Mouse (Mus musculus) frontal cortex, adult (tissue): ENCODE results near the gene Phf13.
"Not testable (repeated sequence)": the region's sequence is repeated elsewhere in the genome, so short reads cannot be mapped to it uniquely, and the experiment has no call there.

Experiments
- ATAC-seq: cut with Nextera tagmentation; 2 replicates; pipeline ENCODE4 v1.9.2; 2017; ENCODE audit warnings: mild to moderate bottlenecking, moderate library complexity, mixed read lengths; ENCODE audit not compliant: low TSS enrichment

Phf13 gene

DNA sequence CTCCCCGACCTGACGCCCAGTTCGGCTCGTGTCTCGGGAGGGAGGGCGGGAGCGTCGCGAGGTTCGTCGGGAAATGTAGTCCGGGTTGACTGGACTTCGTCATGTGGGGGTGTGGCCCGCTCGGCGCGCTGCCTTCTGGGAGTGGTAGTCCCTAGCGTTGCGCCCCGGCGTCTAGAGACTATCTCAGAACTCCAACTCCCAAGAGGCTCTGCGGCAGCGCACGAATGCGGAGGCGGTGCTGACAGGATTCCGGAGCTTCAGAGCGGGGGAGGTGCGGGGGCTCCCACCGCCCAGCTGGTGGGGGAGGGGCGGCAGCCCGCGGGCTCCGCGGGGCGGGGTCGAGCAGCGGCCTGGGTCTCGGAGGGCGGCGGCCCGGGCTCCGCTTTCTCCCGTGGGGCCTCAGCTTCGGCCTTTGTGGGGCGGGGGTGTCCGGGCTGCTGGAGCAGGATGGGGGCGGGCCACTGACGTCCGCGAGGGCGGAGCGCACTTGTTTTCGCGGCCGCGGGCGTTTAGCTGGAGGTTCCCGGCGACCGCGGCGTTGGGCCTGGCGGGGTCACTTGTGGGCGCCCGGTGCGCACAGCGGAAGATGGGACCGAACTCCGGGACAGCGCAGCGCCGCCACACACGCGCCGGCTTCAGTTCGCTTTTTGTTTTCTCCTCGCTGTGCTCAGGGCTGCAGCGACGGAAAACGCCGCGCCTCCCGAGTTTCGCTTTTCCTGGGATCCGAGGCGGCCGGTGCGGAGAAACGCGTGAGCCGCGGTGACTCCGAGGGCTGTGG is at the start of gene Phf13:
Gene Phf13, minus strand, starts transcription at position 86 of the 778 bp plus-strand sequence.
- peak; percentile 92 for ATAC-seq

DNA sequence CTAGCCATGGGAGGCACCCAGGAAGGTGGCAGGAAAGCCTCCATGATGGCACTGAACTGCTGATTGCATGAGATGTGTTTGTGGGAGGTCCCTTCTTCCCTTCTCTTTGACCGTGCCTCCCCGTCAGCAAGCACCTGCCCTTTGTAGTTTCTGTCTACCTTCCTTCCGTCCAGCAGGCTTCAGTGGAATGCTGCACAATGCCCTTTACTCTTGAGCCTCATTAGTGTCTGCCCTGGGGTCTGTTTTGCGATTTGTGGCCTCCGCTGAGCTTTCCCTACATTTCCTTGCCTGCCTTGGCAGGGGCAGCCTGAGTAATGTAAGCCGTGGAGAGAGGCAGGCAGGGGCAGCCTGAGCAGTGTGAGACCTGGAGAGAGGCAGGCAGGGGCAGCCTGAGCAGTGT is 48.6 kb upstream of the Phf13 start:
- ATAC-seq, result no peak

DNA sequence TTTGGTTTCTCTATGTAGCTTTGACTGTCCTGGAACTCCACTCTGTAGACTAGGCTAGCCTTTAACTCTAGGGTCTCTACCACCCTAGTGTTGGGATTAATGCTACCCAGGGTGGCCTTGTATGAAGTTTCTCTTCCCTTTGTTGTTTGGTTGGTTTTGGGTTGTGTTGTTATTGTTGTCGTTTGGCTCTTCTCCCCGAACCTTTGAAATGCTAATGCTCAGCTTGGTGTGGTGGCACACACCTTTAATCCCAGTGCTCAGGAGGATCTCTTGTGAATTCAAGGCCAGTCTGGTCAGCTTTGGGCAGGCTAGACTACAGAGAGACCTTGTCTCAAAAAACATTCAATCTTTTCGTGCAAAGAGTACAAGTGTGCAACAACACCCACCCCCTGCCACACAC is 47.1 kb upstream of the Phf13 start:
- no peak for ATAC-seq

DNA sequence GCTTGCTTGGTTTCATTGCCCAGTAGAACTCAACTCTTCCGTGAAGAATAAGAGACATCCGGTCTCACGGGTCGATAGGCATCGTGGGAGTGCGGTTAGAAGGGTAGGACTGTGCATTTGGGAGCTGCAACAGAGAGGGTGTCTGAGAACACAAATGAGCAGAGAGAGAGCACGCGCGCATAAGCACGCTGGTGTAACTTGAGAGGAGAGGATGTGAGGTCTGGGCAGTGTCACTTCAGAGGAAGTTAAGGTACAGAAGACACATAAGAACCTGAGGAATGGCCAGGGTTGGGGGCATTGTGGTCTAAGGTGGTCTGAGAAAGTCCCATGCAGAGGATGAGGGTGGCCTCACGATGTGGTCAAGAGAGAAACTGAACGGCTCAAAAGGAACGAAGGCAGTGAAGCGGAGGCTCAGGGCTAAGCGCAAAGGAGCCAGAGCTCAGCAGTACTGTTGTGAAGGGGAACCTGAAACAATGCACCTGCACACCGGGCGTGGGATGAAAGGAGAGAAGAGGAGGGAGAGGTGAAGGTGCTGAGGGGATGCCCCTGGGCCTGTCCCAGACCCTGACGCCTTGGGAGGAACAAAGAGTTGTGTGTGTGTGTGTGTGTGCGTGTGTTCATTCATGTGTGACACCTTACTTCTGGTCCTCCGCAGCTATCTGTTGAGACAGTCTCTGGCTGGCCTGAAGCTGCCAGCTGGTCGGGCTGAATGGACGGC is 46.0 kb upstream of the Phf13 start:
- ATAC-seq, result no peak

DNA sequence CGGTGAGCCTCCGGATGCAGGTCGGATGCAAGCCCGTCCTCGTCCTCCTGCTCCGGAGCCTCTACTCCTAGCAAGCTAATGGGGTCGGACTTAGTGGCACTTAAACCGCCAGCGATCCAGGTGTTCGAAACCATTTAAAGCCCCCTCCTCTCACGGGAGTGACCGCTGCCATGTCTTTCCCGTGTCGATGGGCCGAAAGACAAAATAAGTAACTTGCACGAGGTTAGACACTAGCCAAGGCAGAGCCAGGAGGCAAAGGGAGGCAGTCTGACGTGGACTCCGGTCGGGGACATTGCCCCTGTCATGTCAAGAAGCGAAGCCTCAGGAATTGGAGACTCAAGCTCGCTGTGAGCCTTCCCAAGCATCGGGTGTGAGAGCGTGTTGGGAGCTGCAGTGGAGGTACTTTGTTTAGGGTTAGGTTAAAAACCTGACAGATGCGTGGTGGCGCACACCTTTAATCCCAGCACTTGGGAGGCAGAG is 43.8 kb upstream of the Phf13 start:
- no peak for ATAC-seq

DNA sequence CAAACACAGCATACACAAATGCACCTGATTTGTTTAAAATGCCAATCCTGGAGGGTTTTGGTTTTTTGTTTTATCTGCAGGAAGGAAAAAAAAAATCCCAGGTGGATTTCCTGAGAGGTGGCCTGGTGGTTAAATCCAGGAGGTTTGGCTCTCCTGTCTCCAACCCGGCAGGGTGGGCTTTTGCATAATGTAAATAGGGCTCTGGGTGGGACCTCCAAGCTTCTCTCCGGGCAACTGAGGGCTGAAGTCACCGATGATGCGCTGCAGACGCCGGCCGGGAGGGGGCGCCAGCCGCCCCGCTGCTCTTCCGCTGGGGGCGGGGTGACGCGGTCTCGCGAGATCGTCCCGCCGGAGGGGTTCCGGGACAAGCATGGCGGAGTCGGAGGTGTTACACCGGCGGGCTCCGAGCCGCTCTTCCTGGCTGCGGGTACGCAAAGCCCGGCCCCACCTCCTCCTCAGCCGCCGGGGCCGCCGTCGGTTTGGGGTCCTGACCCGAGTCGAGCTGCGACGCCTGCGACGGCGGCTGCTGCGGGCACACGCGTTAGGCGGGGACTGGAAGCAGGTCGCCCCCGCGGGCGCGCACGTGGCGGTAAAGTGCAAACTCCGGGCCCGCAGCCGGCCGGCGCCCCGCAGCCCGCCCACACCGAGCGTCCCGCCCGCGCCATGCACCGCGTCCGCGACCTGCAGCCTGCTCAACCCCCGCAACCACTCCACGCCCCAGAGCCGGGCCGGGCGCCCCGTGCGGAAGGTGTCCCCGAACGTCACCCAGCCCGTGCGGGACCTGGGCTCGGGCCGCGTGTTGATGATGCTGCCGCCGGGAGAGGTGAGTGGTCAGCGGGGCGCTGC is 43.1 kb upstream of the Phf13 start, which contains the start of gene Nol9:
Gene Nol9, plus strand, starts transcription at position 337 of the 846 bp plus-strand sequence.
- ATAC-seq, result peak; percentile 93

DNA sequence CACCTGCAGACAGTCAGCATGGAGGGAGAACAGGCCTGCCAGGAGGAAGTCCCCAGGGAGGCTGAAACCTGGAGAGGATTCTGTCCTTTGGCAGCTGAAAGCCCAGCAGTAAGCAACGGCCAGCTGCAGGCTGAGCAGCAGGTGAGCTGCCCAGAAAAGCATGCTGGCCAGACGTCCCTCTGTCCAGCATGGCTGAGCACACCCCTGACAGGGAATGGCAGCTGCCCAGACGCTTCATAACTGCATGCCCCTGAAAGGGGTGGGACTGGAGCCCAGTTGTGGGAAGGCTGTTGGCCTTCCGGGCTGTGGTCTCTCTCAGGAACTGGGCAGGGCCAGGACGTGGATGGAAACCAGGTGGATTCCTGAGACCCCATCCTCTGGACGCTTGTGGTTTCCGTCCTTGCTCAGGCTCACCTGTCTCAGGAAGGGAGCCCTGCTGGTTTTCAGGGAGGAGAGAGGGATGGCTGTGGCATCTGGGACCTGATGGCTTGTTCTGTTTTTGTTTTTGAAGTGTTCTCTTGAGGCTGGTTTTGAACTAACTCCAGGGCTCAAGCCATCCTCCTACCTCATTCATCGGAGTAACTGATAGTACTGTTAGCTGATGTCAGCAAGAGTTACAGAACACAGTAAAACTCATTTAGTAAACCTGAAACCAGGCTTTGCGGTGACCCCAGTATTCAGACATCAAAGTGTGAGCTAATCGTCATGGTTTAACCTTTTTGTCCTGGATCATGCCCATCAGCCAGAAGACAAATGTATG is 42.3 kb upstream of the Phf13 start, which contains the start of gene Tas1r1:
Gene Tas1r1, minus strand, starts transcription at position 344 of the 760 bp plus-strand sequence.
- no peak for ATAC-seq

DNA sequence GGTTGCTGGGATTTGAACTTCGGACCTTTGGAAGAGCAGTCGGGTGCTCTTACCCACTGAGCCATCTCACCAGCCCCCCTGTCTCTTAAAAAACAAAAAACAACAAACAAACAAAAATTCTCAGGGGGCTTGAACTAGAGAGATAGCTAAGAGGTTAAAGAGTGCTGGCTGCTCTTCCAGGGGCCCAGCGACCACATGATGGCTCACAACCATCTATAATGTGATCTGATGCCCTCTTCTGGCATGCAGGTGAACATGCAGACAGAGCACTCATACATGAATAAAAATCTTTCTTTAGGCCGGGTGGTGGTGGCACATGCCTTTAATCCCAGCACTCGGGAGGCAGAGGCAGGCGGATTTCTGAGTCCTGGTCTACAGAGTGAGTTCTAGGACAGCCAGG is 40.4 kb upstream of the Phf13 start:
- not testable (repeated sequence) for ATAC-seq

DNA sequence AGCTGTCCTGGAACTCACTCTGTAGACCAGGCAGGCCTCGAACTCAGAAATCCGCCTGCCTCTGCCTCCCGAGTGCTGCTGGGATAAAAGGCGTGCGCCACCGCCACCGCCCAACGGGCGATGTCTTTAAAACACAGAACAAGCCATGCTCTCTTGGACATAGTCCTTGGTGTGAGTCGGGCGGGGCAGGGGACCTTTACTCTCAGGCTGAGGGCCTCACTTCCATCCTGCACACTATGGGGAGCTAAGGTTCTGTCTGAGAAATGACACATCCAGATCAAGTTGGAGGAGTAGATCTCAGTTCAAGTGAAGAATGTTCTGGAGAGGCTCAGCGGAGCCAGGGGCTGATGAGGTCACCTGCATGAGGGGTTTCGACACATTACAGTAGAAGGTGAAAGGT is 36.9 kb upstream of the Phf13 start:
- ATAC-seq, result no peak

DNA sequence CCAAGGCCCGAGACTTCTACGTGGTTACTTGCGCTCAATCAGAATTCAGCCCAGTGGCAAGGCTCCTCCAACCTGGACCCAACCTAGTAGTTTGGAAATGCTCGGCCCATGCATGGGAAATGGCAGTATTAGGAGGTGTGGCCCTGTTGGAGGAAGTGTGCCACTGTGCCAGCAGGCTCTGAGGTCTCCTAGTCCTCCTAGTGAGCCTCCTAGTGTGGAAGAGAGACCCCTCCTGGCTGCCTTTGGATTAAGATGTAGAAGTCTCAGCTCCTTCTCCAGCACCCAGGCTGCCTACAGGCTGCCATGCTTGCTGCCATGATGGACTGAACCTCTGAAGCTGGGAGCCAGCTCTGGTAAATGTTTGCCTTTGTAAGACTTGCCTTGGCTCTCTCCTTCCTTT is 33.9 kb upstream of the Phf13 start:
- no peak for ATAC-seq

DNA sequence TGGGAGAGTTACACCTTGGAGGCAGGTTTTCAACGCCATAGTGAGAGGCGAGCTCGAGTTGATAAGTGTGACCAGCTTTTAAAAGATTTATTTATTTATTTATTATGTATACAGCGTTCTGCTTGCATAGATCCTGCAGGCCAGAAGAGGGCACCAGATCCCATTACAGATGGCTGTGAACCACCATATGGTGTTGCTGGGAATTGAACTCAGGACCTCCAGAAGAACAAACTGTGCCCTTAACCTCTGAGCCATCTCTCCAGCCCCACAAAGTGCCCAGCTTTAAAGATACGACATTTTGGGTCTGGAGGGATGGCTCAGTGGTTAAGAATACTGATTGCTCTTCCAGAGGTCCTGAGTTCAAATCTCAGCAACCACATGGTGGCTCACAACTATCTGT is 33.0 kb upstream of the Phf13 start:
- ATAC-seq, result no peak

DNA sequence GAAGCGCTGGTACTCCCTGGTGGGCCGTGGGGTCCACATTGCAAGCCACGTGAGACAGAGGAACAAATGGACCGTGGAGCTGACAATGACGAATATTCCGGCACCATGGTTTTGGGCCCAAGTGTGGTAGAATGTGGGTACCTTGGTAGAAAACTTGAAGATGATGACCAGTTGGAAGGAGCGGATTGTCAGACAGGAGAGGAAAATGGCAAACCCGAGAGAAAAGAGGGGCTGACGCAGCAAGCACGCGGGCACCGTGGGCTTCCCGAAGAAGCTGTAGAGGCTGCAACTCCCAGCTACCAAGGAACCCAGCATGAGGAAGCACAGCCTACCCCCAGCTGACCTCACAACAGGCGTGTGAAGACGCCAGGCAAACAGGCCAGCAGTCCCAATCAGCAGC is 32.4 kb upstream of the Phf13 start:
- ATAC-seq, result no peak

DNA sequence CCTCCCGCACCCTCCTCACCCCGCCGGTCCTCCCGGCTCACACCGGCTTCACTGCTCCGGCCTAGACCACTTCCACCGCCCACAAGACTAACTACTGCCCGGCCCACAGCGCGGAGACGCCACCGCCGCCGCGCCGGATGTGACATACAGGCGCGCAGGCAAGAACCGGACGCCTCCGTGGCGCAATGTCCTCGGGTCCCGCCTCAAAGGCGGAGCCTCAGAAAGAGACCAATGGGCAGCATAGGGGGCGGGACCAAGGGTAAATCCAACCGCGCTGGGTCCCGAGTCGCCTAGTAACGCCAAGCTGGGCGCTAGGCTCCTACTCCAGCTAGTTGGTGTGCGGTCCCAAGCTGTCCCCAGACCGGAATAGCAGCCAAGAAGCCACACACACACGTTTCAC is 31.5 kb upstream of the Phf13 start, which contains the start of gene Zbtb48:
Gene Zbtb48, minus strand, starts transcription at position 148 of the 400 bp plus-strand sequence.
- peak; percentile 95 for ATAC-seq

DNA sequence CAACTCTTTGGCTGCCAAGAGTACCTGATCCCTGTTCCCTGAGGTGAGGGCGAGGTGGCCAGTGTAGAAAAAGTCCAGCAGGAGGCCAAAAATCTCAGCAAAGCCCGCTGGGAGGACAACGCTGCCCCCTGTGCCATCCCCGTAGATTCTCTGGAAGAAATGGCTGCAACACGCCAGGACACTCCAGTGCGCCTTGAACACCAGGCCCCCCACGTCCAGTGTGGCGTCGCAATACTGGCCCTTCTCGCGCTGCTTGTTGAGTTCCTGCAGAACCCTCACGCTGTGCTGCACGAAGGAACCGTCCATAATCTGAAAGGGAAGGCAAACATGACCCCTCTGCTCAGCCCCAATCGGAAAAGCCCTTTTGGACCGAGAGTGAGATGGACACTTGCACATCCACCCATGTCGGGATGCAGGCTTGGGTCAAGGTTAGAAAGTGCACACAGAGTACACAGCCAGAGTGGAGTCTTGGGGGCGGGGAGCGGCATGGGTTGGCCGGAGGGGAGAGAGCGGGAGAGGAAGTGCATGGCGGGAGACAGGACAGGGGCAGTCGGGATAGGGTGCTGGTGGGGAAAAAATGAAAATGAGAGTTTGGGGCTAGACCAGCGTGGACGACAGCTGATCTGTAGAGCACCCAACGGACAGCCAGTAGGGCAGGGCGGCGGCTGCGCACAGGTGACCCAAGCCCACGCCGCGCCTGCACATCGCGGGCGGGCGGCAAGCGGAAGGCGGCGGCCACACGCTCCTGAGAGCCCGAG is 30.9 kb upstream of the Phf13 start:
- ATAC-seq, result peak; percentile 36

DNA sequence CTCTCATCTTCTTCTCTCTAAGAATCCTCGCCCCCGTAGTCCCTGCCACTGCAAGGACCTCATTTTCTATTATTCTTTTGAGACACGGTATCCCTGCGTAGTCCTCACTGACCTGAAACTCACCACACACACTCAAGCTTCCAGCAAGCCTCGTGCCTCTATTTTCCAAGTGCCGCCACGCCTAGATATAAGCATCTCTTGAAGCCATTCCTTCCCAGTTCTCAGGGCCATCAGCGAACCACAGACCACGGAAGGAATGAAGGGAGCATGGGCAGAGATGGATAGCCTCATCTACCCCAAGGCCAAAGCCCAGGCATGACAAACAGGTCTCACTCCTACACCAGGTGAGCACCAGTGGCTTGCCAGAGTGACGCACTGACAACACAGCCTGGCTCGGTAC is 28.5 kb upstream of the Phf13 start:
- ATAC-seq, result no peak

DNA sequence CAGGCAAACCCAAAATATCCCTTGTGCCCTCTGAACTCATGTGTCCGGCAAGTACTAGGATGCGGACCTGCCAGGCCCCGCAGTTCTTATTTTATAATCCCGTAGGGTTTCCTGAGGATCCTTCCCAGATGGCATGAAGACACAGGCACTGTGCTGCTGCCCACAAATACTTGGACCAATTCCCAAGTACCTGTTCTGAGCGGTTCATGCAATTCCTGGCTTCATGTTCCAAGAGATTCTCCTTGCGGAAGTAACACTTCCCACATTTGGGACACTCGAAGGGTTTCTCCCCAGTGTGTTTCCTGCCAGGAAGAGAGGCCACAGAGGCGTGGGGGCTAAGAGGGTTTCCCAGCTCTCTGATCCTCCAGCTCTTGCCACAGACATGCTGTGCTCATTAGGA is 26.4 kb upstream of the Phf13 start:
- no peak for ATAC-seq

DNA sequence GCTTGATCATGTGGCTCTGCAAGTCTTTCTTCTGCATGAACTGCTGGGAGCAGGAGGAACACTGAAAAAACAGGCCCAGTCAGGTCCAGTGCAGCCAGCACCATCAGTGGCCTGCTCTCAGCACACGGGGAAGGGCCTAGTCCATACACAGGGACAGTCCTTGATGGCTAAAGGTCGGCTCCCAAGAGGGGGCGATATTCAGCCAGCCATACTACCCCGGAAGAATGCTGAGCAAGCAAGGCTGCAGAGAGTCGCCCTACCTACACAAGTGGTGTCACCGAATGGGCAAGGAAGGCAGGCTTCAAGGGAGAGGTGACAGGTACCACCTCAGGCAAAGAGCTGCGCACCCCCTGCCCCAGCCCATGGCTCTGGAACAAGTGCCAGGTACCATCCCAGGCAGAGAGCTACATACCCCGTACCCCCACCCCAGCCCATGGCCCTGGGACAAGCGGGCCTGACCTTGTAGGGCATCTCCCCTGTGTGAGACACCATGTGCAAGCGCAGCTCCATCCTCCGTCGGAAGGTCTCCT is 25.6 kb upstream of the Phf13 start:
- no peak for ATAC-seq

DNA sequence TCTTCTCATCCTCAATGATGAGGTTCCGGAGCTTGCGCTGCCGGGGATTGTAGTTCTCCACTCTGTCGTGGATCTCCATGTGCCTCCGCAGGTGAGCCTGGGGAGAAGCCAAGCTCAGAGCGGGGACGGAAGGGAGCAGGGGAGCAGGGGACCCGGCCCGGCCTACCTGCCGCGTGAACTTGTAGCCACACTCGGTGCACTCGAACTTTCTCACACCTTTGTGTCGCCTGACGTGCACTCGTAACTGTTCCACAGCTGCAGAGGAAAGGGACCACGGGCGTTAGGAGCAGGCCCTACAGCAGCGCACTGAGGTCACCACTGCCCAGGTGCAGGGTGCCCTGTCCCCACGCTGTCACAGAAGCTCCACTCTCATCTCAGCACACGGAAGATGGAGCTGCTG is 24.0 kb upstream of the Phf13 start:
- no peak for ATAC-seq

DNA sequence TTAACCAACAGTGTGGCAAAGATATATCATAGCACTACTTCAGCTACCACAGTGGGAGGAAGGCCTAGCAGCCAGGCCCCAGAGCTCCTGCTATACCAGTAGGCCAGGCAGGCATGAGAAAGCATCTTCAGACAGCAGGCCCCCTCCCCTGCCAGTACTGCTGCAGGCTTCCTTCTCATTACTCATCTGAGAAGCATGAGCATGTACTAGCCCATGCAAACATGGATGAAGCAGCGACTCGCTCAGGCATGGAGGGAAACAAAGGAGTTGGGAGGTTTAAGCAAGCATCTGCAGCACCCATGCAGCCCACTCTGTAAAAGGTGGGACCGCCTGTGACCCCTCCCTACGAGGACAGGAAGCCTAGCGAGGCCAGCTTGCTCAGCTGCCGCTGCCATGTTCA is 23.0 kb upstream of the Phf13 start:
- ATAC-seq, result no peak
